Mouse (Mus musculus): Measurements from ENCODE around the gene Apela.
A peak's percentile ranks its signal among the peaks of the same experiment; 100 is the strongest.
"Not testable (repeated sequence)": the region's sequence is repeated elsewhere in the genome, so short reads cannot be mapped to it uniquely, and the experiment has no call there.

Gene Apela

DNA sequence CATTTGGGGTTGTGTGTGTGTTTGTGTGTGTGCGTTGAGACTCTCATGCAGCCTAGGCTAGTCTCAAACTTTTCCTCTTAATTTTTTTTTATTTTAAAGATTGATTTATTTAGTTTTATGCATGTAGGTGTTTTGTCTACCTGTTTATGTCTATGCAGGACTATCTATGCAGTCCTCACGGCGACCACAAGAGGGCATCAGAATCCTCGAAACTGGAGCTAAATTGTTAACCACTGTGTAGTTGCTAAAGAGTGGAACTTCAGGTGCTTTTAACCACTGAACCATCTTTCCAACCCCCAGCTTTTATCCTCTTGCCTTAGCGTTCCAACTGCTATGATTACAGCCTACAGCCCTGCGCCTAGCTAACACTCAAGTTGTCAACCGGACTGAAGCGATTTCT is 14.7 kb downstream of the Apela start:
- DNase-seq (ENCODE audit: low read depth, low spot score), result peak; percentile 63

DNA sequence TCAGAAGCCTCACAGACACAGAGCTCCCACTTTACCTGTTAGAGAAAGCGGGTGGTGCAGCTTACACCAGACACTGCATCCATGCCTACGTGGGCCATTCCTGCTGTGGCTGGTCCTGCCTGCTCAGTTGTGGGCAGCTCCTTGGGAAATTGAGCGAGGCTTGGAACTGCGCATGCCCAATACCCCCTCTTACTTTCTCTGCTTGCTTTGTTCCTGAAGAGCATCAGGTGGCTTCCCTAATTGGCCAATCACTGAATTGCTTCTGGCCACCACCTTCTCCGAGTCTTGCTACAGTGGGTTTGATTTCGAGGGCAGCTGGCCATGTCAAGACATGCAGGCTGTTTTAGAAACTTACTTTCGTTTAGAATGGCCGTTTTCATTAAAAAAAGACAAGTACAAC is 18.7 kb downstream of the Apela start, which contains the start of the genes Trim61 and Trim60:
Gene Trim61 (minus strand): TSS at position 101 of the 400 bp plus-strand sequence.
Gene Trim60 (minus strand): TSS at position 162 of the 400 bp plus-strand sequence.
- no peak for DNase-seq (ENCODE audit: low read depth, low spot score)

DNA sequence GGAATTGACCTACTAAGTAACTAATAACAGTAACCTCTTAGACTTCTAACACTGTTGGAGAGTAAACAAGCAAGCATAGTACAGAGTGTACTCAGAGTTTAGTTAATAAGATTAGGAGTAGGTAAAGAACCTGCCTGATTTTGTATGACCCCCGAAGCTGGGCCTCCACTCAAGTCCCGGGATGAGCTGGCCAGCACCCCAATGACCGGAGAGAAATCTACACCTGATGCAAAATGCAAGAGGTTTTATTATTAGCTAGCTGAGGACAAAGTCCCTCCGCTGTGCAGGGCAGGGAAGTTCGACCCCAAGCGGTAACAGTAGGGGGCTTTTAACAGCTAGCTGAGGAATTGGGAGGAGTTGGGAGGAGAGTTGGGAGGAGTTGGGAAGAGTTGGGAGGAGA is 29.5 kb downstream of the Apela start:
- DNase-seq (ENCODE audit: low read depth, low spot score), result not testable (repeated sequence)

DNA sequence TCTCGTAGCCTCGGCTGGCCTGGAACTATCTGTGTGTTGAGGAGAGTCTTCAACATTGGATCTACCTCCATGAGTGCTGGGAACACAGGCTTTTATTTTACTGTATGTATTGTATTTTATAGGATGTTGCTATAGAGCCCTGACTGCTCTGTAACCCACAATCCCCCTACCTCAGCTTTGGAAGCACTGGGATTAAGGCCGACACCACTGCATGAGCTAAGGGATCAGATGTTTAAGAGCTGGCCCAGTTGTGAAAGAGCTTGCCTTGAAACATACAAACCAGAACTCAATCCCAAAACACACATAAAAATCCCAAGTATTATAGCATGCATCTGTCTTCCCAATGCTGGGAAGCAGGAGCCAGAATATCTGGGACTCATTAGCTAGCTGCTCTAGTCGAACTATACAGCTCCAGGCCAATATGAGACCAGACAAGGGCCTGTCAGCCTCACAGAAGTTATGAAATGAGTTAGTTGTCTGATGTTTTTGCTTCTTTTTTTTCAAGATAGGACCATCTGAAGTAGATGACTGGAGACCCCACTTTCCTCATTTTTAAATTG is 38.2 kb downstream of the Apela start:
- no peak for DNase-seq (ENCODE audit: low read depth, low spot score)

DNA sequence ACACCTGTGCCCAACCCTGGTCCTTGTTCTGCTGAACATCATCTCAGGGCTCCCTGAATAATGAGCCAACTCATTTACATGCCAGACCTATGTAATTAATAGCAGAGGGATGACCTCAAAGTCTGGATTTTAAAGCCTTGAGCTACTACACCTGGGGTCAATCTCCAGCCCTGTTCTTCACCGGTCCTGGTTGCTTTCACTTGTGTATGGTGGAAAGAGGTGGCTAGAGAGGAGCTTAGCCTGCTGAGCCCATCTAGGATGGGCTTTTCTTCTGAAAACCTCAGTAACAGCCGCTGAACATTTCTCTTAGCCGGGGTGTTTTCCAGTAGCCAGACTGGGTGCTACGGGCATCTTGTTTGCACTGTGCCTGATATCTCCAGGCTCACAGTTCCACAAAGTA is 49.4 kb downstream of the Apela start, which contains the start of gene Trim75:
Gene Trim75 (minus strand): TSS at position 101 of the 400 bp plus-strand sequence.
- DNase-seq (ENCODE audit: low read depth, low spot score), result no peak

DNA sequence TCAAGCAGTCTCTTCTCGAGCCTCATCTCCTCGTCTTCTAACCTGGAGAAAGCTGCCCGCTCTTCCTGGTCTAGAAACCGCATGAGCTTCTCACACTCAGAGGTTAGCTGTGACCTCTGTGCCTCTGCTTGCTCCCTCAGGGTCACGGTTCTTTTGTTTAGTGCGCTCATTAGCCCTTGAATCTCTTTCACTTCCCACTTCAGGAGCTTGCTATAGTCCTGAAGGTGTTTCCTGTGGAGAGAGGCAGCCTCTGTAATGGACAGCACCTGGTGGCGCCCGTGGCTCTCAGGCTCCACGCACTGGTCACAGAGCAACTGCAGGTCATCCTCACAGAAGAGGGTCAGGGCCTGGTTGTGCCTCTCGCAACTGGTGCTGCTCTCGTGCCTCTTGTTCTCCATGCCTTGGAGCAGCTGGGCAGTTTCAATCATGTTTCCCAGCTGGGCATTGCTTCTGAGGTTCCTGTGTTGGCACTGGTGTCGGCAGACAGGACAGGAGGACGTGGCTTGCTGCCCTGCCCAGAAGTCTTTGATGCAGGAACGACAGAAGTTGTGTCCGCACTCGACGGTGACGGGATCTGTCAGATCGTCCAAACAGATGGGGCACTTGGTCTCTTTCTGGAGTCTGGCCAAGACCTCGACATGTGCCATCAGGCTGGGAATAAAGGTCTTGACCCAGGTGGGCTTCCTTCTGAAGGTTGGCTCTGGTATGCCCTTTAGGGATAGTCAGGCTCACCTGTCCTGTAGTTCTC is 53.8 kb downstream of the Apela start:
- peak; percentile 85 for DNase-seq (ENCODE audit: low read depth, low spot score)
